Mouse (Mus musculus) adrenal gland, postnatal 25 days (tissue): ENCODE data around the gene E330021D16Rik. TPM values are rescaled to one million over a fixed set of nuclear protein-coding genes. Genes with fewer than 3 reads are reported as not detected.
A peak's percentile ranks its signal among the peaks of the same experiment; 100 is the strongest.

Source experiments
- DNase-seq: peaks from one replicate; pipeline ENCODE4 v3.0.0; 2021; ENCODE audit warnings: mixed read lengths
- total RNA-seq: library from RNA; stranded (reverse); gene quantifications from 2 replicates; pipeline ENCODE4 v1.2.3, GENCODE M21; 2021

The E330021D16Rik gene
- total RNA-seq, 1 experiment from 2014 or later: not detected

DNA sequence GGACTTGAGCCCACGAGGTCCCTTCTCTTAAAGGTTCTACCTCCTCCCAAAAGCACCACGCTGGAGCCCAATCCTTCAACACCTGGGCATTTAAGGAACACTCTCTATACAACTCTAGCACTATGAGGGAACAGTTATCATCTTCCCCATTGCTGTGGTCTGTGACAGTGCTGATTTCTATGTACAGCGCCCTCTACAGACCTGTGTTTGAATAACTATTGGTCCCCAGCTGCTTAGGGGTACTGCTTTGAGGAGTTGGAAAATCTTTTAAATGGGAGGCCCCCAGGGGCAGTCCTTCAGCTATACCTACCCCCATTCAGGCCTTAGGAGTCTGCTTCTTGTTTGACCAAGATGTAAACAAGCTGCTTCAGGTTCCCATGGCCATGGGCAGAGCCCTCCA is 5.7 kb upstream of the E330021D16Rik start:
- DNase-seq: no peak

- DNase-seq: no peak
Observed at GRCm38 (mm10) chr6:136418889-136419835, 3.8 kb upstream of the E330021D16Rik start.

- DNase-seq: no peak
Observed at GRCm38 (mm10) chr6:136418333-136418848, 3.0 kb upstream of the E330021D16Rik start.

DNA sequence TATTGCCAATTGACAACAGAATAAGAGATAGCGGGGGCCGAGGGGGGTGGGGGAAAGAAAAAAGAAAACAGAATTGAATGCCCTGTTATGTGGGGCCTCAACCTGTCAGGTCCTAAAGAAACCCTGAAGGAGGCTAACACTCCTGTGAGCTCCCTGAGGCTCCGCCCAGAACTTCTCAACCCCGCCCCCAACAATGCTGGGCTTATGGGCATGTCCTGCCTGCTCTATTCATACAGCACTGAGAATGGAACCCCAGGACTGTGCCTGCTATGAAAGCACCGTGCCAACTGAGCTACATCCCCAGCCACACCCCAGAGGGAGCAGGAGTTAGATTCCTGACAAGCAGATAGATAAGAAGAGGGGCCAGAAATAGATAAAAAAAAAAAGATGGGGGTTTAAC is 2.5 kb upstream of the E330021D16Rik start:
- no peak for DNase-seq

GRCm38 (mm10) chr6:136413856-136414362 is 1.5 kb downstream of the E330021D16Rik start:
- no peak for DNase-seq

DNA sequence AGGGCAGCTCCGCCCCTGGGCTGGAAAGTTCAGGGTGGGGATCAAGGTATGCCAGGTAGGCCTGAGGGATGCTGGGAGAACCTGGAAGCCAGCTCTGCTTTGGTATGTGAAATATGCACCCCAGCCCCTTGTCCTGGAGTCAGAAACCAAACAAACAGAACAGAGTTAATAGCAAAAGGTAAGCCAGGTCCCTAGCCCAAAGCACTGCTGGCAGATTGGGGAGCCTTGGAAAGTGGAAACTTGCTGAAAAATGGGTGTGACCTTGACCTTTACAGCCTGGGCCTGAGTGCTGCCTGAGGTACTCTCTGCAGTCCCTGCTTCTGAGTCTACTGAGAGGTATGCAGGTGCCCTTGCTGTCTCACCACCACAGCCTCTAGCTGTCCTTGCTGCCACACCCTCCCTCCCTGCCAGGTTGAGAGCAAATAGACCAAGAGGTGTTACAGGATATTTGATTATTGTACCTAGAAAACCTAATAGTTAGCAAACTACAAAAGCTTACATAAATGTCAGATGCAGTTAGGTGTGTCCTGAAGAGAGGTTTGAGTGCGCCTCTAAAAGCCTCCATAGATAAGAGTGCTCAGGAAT is 7.7 kb downstream of the E330021D16Rik start:
- no peak for DNase-seq

- no peak for DNase-seq
Observed at GRCm38 (mm10) chr6:136396860-136397259, 18.5 kb downstream of the E330021D16Rik start.

DNA sequence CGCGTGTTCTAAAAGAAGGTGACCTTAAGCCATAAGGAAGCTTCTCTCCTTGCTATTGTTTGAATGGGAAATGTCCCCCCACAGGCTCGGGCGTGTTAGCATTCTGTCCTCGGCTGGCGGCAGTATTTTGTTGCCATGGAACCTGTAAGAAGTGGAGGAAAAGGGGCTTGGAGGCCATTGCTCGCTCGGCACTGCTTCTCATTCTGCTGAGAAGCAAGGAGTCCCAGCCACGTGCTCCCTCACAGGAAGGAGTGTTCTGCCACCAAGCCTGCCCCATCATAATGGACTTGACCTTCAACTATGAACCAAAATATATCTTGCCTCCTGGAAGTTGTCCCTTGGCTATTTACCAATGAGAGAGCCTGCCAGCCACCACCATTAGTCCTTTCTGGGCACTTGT is 25.1 kb downstream of the E330021D16Rik start:
- DNase-seq: no peak

GRCm38 (mm10) chr6:136385287-136385686 is 30.1 kb downstream of the E330021D16Rik start:
- no peak for DNase-seq

GRCm38 (mm10) chr6:136383218-136383617 is 32.2 kb downstream of the E330021D16Rik start:
- no peak for DNase-seq

- no peak for DNase-seq
Observed at GRCm38 (mm10) chr6:136376097-136376496, 39.3 kb downstream of the E330021D16Rik start.

GRCm38 (mm10) chr6:136364430-136365098 is 50.8 kb downstream of the E330021D16Rik start:
- DNase-seq: no peak

- no peak for DNase-seq
Observed at GRCm38 (mm10) chr6:136364008-136364407, 51.4 kb downstream of the E330021D16Rik start.

DNA sequence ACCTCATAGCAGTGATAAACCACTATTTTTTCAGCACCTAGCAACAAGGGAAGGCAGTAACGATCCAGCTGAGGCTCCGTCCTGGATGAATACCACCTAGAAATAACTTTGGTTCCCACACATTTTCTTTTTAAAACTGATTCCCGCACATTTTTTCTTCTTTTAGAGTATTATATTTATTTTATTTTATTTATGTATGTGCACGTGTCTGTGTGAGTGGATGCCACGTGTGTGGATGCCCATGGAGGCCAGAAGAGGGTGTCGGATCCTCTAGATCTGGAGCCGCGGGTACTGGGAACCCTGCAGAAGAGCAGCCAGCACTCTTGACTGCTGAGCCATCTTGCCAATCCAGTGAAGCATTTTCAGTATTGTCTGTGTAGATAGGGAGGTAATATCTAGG is 52.1 kb downstream of the E330021D16Rik start:
- DNase-seq: no peak

GRCm38 (mm10) chr6:136358471-136358870 is 56.9 kb downstream of the E330021D16Rik start:
- no peak for DNase-seq

DNA sequence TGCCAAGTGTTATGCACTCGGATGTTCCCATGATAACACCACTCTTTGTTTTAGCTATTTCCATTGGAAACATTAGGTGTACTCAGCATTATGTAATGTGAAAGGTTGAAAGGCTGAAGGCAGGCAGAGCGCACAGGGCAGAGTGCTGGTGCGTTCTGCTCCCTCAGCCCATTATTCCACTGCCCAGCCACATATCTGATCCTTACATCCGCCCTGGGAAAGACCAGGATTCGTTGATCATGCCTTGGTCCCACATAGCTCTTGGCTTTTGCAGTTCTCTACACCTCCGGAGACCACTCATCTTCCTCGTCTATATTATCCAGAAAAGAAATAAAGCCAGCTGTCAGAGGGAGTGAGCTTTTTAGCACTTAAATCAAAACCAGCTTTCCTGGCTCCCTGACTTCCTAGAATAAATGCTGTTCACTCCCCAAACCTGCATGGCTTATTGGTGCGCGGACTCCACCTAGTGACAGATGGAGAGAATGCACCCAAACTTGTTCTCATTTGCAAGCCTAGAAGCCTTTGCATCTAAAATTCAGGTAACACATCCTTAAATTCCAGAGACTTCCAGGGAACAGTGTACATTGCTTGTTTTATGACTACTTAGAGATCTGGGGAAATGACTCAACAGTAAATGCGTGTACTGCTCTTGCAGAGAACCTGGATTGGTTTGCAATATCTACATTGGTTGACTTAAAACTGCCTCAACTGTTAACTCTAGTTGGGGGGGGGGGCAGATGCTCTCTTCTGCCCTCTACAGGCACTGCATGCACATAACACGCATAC is 61.8 kb downstream of the E330021D16Rik start:
- DNase-seq: peak; percentile 57

Other genes starting within 250 kb of the E330021D16Rik start
- gene Grin2b, start 242.1 kb downstream of the E330021D16Rik start, total RNA-seq: 0.05 and 1.4 TPM in 2 replicates
- not detected in 2 replicates for gene Gm8994, start 88.0 kb downstream of the E330021D16Rik start, total RNA-seq
- gene Atf7ip, start 90.6 kb upstream of the E330021D16Rik start, total RNA-seq: 84.0 and 117 TPM in 2 replicates
- gene Plbd1, start 246.4 kb upstream of the E330021D16Rik start, total RNA-seq: 27.3 and 36.0 TPM in 2 replicates